In the genomic region with DNA sequence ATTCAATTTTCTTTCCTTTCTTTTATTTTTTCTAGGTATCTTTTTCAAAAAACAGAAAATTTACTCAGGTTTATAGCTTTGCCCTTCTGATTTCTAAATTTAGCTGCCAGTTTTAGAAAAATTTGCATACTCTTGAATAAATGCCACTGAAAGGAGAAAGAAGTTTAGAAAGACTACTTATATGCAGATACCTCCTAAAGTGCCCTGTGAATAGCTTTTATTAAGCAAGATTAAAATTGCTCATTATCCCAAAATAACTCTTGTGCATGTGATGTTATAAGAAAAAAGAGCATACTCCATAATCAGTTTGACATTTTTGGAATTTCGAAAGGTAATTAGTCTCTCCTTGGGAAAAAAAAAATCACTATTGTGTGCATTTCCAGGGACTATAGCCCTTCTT, we compare ENCODE assay signal across 15 mouse cellular contexts.
"Had no signal": no experiment of that assay in that cellular context is flagged by ENCODE, and none has a peak within 500 bp of the region (broad histone marks: within the 10 kb centered on the region; RNA-seq: fewer than 3 reads in every experiment).

No protein-coding gene starts in this region.

- H3K4me3 ChIP-seq: neural tube, embryonic 15.5 days; stomach, embryonic 15.5 days had no signal

- H3K36me3 ChIP-seq: neural tube, embryonic 15.5 days; stomach, embryonic 15.5 days had no signal

- DNase-seq: retina, postnatal 1 day; right cerebral cortex, adult 18-20 months; right cerebral cortex, postnatal 14 days; right cerebral cortex, postnatal 25 days; right cerebral cortex, postnatal 4 days; spleen, adult 18-20 months; thymus, adult 18-20 months; thymus, adult 2 months; thymus, postnatal 14 days; thymus, postnatal 25 days; thymus, postnatal 36 days; thymus, postnatal 4 days had no signal

- H3K4me2 ChIP-seq: neural tube, embryonic 15.5 days; stomach, embryonic 15.5 days had no signal

- H3K27me3 ChIP-seq: neural tube, embryonic 15.5 days; stomach, embryonic 15.5 days had no signal

- H3K9me3 ChIP-seq: neural tube, embryonic 15.5 days; stomach, embryonic 15.5 days had no signal

- H3K9ac ChIP-seq: neural tube, embryonic 15.5 days; stomach, embryonic 15.5 days had no signal

- H3K27ac ChIP-seq: neural tube, embryonic 15.5 days; stomach, embryonic 15.5 days; stomach, postnatal 0 days had no signal

- H3K4me1 ChIP-seq: neural tube, embryonic 15.5 days; stomach, embryonic 15.5 days had no signal
